Mouse (Mus musculus) hindbrain, embryonic 12.5 days (tissue): ENCODE measurements around the gene Oscp1. TPM values are rescaled to one million over a fixed set of nuclear protein-coding genes. Genes with fewer than 3 reads are reported as not detected.

Source experiments
- polyA plus RNA-seq: library from polyadenylated mRNA; unstranded; fragments of >200 nt; fragmentation: Nextera tagmentation; extraction: Ambion mirVana; gene quantifications from 2 replicates; pipeline ENCODE4 v1.2.1, GENCODE M21; 2016

Oscp1 gene
- polyA plus RNA-seq, 1 experiment from 2014 or later = 25.0 TPM

Other genes starting within 250 kb of the Oscp1 start
- gene Csf3r, start 34.0 kb upstream of the Oscp1 start, polyA plus RNA-seq = 0.30 and 1.3 TPM in 2 replicates
- 133 and 140 TPM in 2 replicates for gene Mrps15, start 11.6 kb upstream of the Oscp1 start, polyA plus RNA-seq
- gene Lsm10, start 38.1 kb downstream of the Oscp1 start, polyA plus RNA-seq = 37.7 and 39.6 TPM in 2 replicates
- gene Stk40, start 45.4 kb downstream of the Oscp1 start, polyA plus RNA-seq = 49.4 and 51.0 TPM in 2 replicates
- gene Eva1b, start 89.2 kb downstream of the Oscp1 start, polyA plus RNA-seq = 35.4 and 40.0 TPM in 2 replicates
- 3.7 and 5.3 TPM in 2 replicates for gene Sh3d21, start 104.9 kb downstream of the Oscp1 start, polyA plus RNA-seq
- gene Thrap3, start 144.2 kb downstream of the Oscp1 start, polyA plus RNA-seq = 250 and 255 TPM in 2 replicates
- gene Map7d1, start 197.8 kb downstream of the Oscp1 start, polyA plus RNA-seq = 143 and 150 TPM in 2 replicates
- gene Trappc3, start 203.8 kb downstream of the Oscp1 start, polyA plus RNA-seq = 109 and 113 TPM in 2 replicates
- 50.1 and 56.7 TPM in 2 replicates for gene Col8a2, start 228.2 kb downstream of the Oscp1 start, polyA plus RNA-seq